Mouse (Mus musculus): ENCODE results near the gene Rpl27a.

Gene Rpl27a

GRCm38 (mm10) chr7:109518838-109519696 lies at the start of gene Rpl27a:
Gene Rpl27a (plus strand): TSS chr7:109519147.
- peak; percentile 99 for DNase-seq

GRCm38 (mm10) chr7:109470700-109471099 lies 48.2 kb upstream of the Rpl27a start:
- DNase-seq, result no peak

GRCm38 (mm10) chr7:109477926-109478325 lies 41.0 kb upstream of the Rpl27a start:
- DNase-seq, result no peak

- DNase-seq, result peak; percentile 34
Observed at GRCm38 (mm10) chr7:109480765-109481197, 38.2 kb upstream of the Rpl27a start.

- DNase-seq, result no peak
Observed at GRCm38 (mm10) chr7:109484221-109484620, 34.7 kb upstream of the Rpl27a start.

GRCm38 (mm10) chr7:109492616-109493318 lies 26.2 kb upstream of the Rpl27a start:
- no peak for DNase-seq

GRCm38 (mm10) chr7:109493319-109494316 lies 25.3 kb upstream of the Rpl27a start:
- DNase-seq, result peak; percentile 15

GRCm38 (mm10) chr7:109497507-109497906 lies 21.4 kb upstream of the Rpl27a start:
- DNase-seq, result no peak

- no peak for DNase-seq
Observed at GRCm38 (mm10) chr7:109507119-109507518, 11.8 kb upstream of the Rpl27a start.

- no peak for DNase-seq
Observed at GRCm38 (mm10) chr7:109507572-109507971, 11.4 kb upstream of the Rpl27a start.

- no peak for DNase-seq
Observed at GRCm38 (mm10) chr7:109508034-109508433, 10.9 kb upstream of the Rpl27a start, which contains the start of gene Trim66. Gene Trim66 (minus strand): TSS chr7:109508134.

- no peak for DNase-seq
Observed at GRCm38 (mm10) chr7:109510799-109511198, 8.1 kb upstream of the Rpl27a start.

- no peak for DNase-seq
Observed at GRCm38 (mm10) chr7:109511838-109512237, 7.1 kb upstream of the Rpl27a start.

- no peak for DNase-seq
Observed at GRCm38 (mm10) chr7:109516500-109516899, 2.4 kb upstream of the Rpl27a start.

GRCm38 (mm10) chr7:109518036-109518681 lies 788 bp upstream of the Rpl27a start:
- no peak for DNase-seq

GRCm38 (mm10) chr7:109519936-109520335 lies 989 bp downstream of the Rpl27a start:
- DNase-seq, result no peak

GRCm38 (mm10) chr7:109522084-109522483 lies 3.1 kb downstream of the Rpl27a start:
- no peak for DNase-seq

- DNase-seq, result no peak
Observed at GRCm38 (mm10) chr7:109523304-109523703, 4.4 kb downstream of the Rpl27a start.

GRCm38 (mm10) chr7:109523741-109524441 lies 4.9 kb downstream of the Rpl27a start:
- peak; percentile 39 for DNase-seq

GRCm38 (mm10) chr7:109524442-109524744 lies 5.4 kb downstream of the Rpl27a start:
- no peak for DNase-seq

GRCm38 (mm10) chr7:109524763-109525162 lies 5.8 kb downstream of the Rpl27a start:
- DNase-seq, result peak; percentile 59

Measured in lung, postnatal 36 days (tissue).